Comparison of ENCODE assay signal across 8 mouse cellular contexts in the genomic region with DNA sequence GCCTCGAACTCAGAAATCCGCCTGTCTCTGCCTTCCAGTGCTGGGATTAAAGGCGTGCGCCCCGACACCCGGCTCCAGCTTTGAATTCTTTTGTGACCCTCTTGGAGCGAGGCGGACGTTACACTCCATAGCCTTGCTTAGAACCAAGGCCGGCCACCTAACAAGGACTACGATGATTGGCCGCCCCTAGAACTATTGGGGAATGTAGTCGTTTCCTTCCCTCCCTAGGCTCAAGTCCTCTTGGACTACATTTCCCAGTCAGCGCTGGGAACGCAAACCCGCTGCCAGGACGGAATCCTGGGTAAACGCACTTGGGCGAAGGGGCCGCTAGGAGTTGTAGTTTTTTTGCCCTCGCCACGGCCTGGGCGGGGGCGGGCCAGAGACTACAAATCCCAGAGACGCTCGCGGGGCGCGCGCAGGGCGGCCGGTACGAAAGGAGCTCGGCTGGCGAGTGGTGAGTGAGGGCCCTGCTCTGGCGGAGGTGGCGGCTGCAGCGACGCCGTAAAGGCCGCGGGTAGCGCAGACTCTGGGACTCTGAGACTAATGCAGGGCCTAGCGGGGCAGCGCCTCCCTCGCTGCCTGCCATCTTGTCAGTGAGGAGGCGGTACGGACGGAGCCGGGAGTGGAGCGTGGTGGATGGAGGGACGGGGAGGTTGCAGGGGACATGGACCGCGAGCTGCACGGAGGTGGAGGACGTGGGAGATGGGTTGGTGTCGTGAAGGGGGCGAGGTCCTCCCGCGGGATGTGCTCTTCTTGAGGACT. TPM values are rescaled to one million over a fixed set of nuclear protein-coding genes. Genes with fewer than 3 reads are reported as not detected.
DNase-seq lines count a peak whose midpoint lies in the region; ATAC-seq lines count a peak whose summit lies in the region.

A gene (plus strand): TSS at position 413 of the 762 bp plus-strand sequence.

- H3K9ac ChIP-seq in kidney, embryonic 15.5 days = peak within 1 kb of the TSS; percentile 92

- H3K9me3 ChIP-seq in heart, embryonic 10.5 days = no peaks in the 10 kb centered on the region
- no peaks in the 10 kb centered on the region for H3K9me3 ChIP-seq in kidney, embryonic 15.5 days (replicated peaks)

- H3K4me3 ChIP-seq in heart, embryonic 10.5 days = peak within 1 kb of the TSS; percentile 87
- peak within 1 kb of the TSS; percentile 70 for H3K4me3 ChIP-seq in kidney, embryonic 15.5 days (replicated peaks)

- H3K4me2 ChIP-seq in kidney, embryonic 15.5 days = peak within 1 kb of the TSS; percentile 62

- H3K27me3 ChIP-seq in heart, embryonic 10.5 days (ENCODE audit: insufficient read depth, poor library complexity, severe bottlenecking) = no peaks in the 10 kb centered on the region
- H3K27me3 ChIP-seq in kidney, embryonic 15.5 days = no peaks in the 10 kb centered on the region

- H3K36me3 ChIP-seq in heart, embryonic 10.5 days = no peaks in the 10 kb centered on the region
- peaks cover 8% of the 10 kb centered on the region for H3K36me3 ChIP-seq in kidney, embryonic 15.5 days

- DNase-seq in B cell, adult 2 months = peak; percentile 97
- DNase-seq in brain, adult 2 months (ENCODE audit: low read depth, low spot score) = peak; percentile 100
- peak; percentile 100 for DNase-seq in heart, embryonic 10.5 days (ENCODE audit: low spot score)
- DNase-seq in liver = peak; percentile 98
- peak; percentile 97 to 98 for DNase-seq in spleen, postnatal 4 days (ENCODE audit: low spot score in 2 of 2)

- WGBS in heart, embryonic 10.5 days = under 1% methylated on average over 60 of the region's 60 CpGs
- under 1% methylated on average over 60 of the region's 60 CpGs for WGBS in kidney, embryonic 15.5 days

- peak within 1 kb of the TSS; percentile 96 for H3K27ac ChIP-seq in heart, embryonic 10.5 days
- H3K27ac ChIP-seq in kidney, embryonic 15.5 days = peak within 1 kb of the TSS; percentile 94

- H3K4me1 ChIP-seq in heart, embryonic 10.5 days = peaks cover 15% of the 10 kb centered on the region
- peaks cover 15% of the 10 kb centered on the region for H3K4me1 ChIP-seq in kidney, embryonic 15.5 days

- peak; percentile 96 for ATAC-seq in erythroblast, adult 5-6 weeks (replicated peaks; ENCODE audit: low FRiP score, poor library complexity, severe bottlenecking)
- ATAC-seq in kidney, embryonic 15.5 days (replicated peaks; ENCODE audit: low FRiP score) = peak; percentile 98
- ATAC-seq in monocyte, adult 5-6 weeks (replicated peaks; ENCODE audit: insufficient number of reproducible peaks, low FRiP score, low TSS enrichment, poor library complexity, severe bottlenecking) = peak; percentile 98

RNA-seq across cellular contexts. Expression of the gene that starts here (rescaled TPM):
- 5.2 and 7.7 TPM in 2 replicates for total RNA-seq in erythroblast, adult 5-6 weeks (2015; ENCODE audit: low replicate concordance)
- total RNA-seq in erythroblast, adult 5-6 weeks (2017; ENCODE audit: low replicate concordance) = 11.6 and 16.0 TPM in 2 replicates
- 32.2 and 45.6 TPM in 2 replicates for polyA plus RNA-seq in heart, embryonic 10.5 days (2016; fragmentation: Nextera tagmentation; extraction: Ambion mirVana)
- polyA plus RNA-seq in kidney, embryonic 15.5 days (2015; fragmentation: Nextera tagmentation; extraction: Ambion mirVana) = 39.4 and 42.8 TPM in 2 replicates
- 5.7 to 20.4 TPM (median 15.4 TPM) in 3 replicates for total RNA-seq in monocyte, adult 5-6 weeks (2017)

Comparison
In these comparisons a context has a peak if more than half of its experiments do, and no peak if none do; other contexts are left out.
1. Peak in every context shown above with its lines: DNase-seq, ATAC-seq, H3K4me3 ChIP-seq and H3K27ac ChIP-seq.